Mouse (Mus musculus) midbrain, postnatal 0 days (tissue): ENCODE measurements around the gene Tmem231. TPM values are rescaled to one million over a fixed set of nuclear protein-coding genes. Genes with fewer than 3 reads are reported as not detected.

Experiments
- ATAC-seq: fragments of 200-750 bp; cut with Nextera tagmentation; 2 replicates; pipeline ENCODE4 v1.8.0; 2017; ENCODE audit warnings: moderate number of reproducible peaks, mild to moderate bottlenecking, moderate TSS enrichment, moderate library complexity; ENCODE audit not compliant: low FRiP score
- DNase-seq: peaks from one replicate; pipeline ENCODE4 v3.0.0-alpha.2; 2015; ENCODE audit warnings: low spot score
- H3K27ac ChIP-seq: fragments of 300-500 bp; sonication (generic); 2 replicates; pipeline ENCODE4 v1.5.1; 2014; ENCODE audit warnings: low read depth, mild to moderate bottlenecking, low read length, mixed read lengths
- H3K27me3 ChIP-seq: fragments of 300-500 bp; sonication (generic); 2 replicates; pipeline ENCODE4 v1.6.1; 2014; ENCODE audit warnings: low read length, control low read depth, mixed read lengths; ENCODE audit not compliant: insufficient read depth
- H3K36me3 ChIP-seq: fragments of 300-500 bp; sonication (generic); 2 replicates; pipeline ENCODE4 v1.6.1; 2014; ENCODE audit warnings: low read length, control low read depth, mixed read lengths; ENCODE audit not compliant: insufficient read depth
- H3K4me1 ChIP-seq: fragments of 300-500 bp; sonication (generic); 2 replicates; pipeline ENCODE4 v1.6.1; 2014; ENCODE audit warnings: mild to moderate bottlenecking, control low read depth, antibody characterized with exemption, low read length, mixed read lengths; ENCODE audit not compliant: insufficient read depth
- H3K4me2 ChIP-seq: fragments of 300-500 bp; sonication (generic); 2 replicates; pipeline ENCODE4 v1.6.1; 2014; ENCODE audit warnings: low read depth, mild to moderate bottlenecking, low read length, mixed read lengths; ENCODE audit not compliant: poor library complexity, severe bottlenecking
- H3K4me3 ChIP-seq: fragments of 300-500 bp; sonication (generic); 2 replicates; pipeline ENCODE4 v1.5.1; 2014; ENCODE audit warnings: low read depth, mild to moderate bottlenecking, low read length, moderate library complexity
- H3K9ac ChIP-seq: fragments of 300-500 bp; sonication (generic); replicated peaks from 2 replicates; pipeline ENCODE4 v1.6.1; 2014; ENCODE audit warnings: mild to moderate bottlenecking, low read length, moderate library complexity, mixed read lengths; ENCODE audit not compliant: poor library complexity, severe bottlenecking
- H3K9me3 ChIP-seq: fragments of 300-500 bp; sonication (generic); 2 replicates; pipeline ENCODE4 v1.6.1; 2016; ENCODE audit warnings: low read length, control low read depth
- CTCF ChIP-seq: IDR thresholded peaks from 2 replicates; pipeline ENCODE4 v1.5.1; 2016; ENCODE audit warnings: antibody characterized with exemption, mild to moderate bottlenecking
- WGBS: fragments of 180-500 bp; shearing (Covaris S2); extraction: QIAGEN DNeasy Blood & Tissue Kit; methylation state at CpG from one replicate; pipeline ENCODE4 v1.1.7; 2014; 5-methylcytosine and 5-hydroxymethylcytosine counted together
- polyA plus RNA-seq: library from polyadenylated mRNA; unstranded; fragments of >200 nt; fragmentation: Nextera tagmentation; extraction: Ambion mirVana; gene quantifications from 2 replicates; pipeline ENCODE4 v1.2.1, GENCODE M21; 2015
- total RNA-seq: library from RNA; depleted of rRNA; stranded (reverse); fragments of >200 nt; gene quantifications from 2 replicates; pipeline ENCODE4 v1.2.3, GENCODE M21; 2014; rRNA removed

The Tmem231 gene
- total RNA-seq (21.3 and 23.7 TPM in 2 replicates), polyA plus RNA-seq (17.3 and 18.7 TPM in 2 replicates)

GRCm38 (mm10) chr8:111933348-111934076 lies at the start of gene Tmem231:
TSS of gene Tmem231 (minus strand) at chr8:111933881.
- no peaks in the 10 kb centered on the region for H3K9me3 ChIP-seq
- H3K36me3 ChIP-seq: no peaks in the 10 kb centered on the region
- H3K4me1 ChIP-seq: 0 out of 2 replicates have a peak, but pooled peaks cover 3% of the 10 kb centered on the region
- peak; percentile 97 for DNase-seq
- H3K27me3 ChIP-seq: no peaks in the 10 kb centered on the region
- H3K4me2 ChIP-seq: peak within 1 kb of the TSS; percentile 93
- H3K9ac ChIP-seq: peak within 1 kb of the TSS; percentile 81
- TF ChIP-seq CTCF: peak; percentile 62
- H3K4me3 ChIP-seq: peak within 1 kb of the TSS; percentile 78
- WGBS: under 1% methylated on average over 53 of the region's 53 CpGs
- peak within 1 kb of the TSS; percentile 89 for H3K27ac ChIP-seq
- peak; percentile 99 for ATAC-seq

- Histone ChIP-seq H3K4me2 (no peak overlapping the region), H3K4me3 (no peak overlapping the region), H3K4me1 (no peaks in the 10 kb centered on the region), H3K36me3 (peaks cover 6% of the 10 kb centered on the region), H3K9me3 (no peaks in the 10 kb centered on the region), H3K27me3 (no peaks in the 10 kb centered on the region), H3K27ac (no peak overlapping the region), H3K9ac (no peak overlapping the region)
- 80% methylated on average over 7 of the region's 7 CpGs for WGBS
- ATAC-seq: no peak
- TF ChIP-seq CTCF: peak; percentile 44; the same call in 1 of the 2 replicates
- DNase-seq: no peak
Measured at GRCm38 (mm10) chr8:111982116-111982515, 48.4 kb upstream of the Tmem231 start.

DNA sequence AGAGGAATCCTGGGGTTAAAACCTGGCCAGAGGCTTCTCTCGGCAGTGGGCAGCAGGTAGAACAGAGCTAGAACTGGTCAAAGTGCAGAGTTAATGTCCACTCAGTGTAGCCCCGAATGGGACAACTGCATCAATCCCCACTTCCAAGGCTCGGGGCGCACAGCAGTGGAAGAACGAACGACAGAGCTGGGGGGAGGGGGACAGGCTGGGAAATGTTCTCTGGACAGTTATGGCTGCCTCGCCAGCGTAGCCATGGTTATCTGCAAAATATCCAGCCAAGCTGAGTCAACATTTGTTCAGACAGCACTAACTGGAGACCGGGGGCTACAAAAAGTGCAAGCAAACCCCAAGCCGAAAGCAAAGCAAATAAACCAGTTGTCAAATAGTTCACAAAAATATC lies 44.5 kb upstream of the Tmem231 start:
- Histone ChIP-seq H3K27ac (no peak overlapping the region), H3K9me3 (no peaks in the 10 kb centered on the region), H3K27me3 (no peaks in the 10 kb centered on the region), H3K4me3 (no peak overlapping the region), H3K4me2 (no peak overlapping the region), H3K36me3 (peaks cover 6% of the 10 kb centered on the region; the same call in 1 of the 2 replicates), H3K4me1 (no peaks in the 10 kb centered on the region), H3K9ac (no peak overlapping the region)
- 72% methylated on average over 10 of the region's 10 CpGs for WGBS
- ATAC-seq (no peak), DNase-seq (no peak)
- TF ChIP-seq CTCF: no peak

- Histone ChIP-seq H3K27ac (no peak overlapping the region), H3K9ac (no peak overlapping the region), H3K9me3 (no peaks in the 10 kb centered on the region), H3K36me3 (peaks cover 8% of the 10 kb centered on the region), H3K27me3 (no peaks in the 10 kb centered on the region), H3K4me3 (no peak overlapping the region), H3K4me1 (no peaks in the 10 kb centered on the region), H3K4me2 (no peak overlapping the region)
- TF ChIP-seq CTCF: no peak
- 95% methylated on average over 2 of the region's 2 CpGs for WGBS
- no peak for ATAC-seq
- no peak for DNase-seq
Measured at GRCm38 (mm10) chr8:111976326-111976725, 42.6 kb upstream of the Tmem231 start.

DNA sequence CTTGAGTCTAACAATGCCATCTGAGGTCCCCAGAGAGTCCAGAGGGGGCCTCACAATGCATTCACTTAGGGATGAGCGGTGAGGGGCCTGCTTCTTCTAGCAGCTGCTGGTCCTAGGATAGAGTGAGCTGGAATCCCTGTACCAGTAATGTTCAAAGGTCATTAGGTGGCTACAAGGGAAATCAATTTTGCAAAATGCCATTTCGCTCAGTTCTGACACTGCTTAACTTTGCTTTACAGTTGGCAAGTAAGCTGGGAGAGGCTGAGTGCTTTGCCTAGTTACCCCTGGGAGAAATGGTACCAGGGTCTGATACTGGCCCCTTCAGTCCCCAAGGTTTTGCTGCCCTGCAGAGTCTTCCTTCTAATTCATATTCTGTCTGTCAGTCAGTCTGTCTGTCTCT lies 42.0 kb upstream of the Tmem231 start:
- Histone ChIP-seq H3K9ac (no peak overlapping the region), H3K27ac (no peak overlapping the region), H3K4me1 (no peaks in the 10 kb centered on the region), H3K36me3 (peaks cover 10% of the 10 kb centered on the region), H3K4me2 (no peak overlapping the region), H3K27me3 (no peaks in the 10 kb centered on the region), H3K9me3 (no peaks in the 10 kb centered on the region), H3K4me3 (no peak overlapping the region)
- WGBS: 95% methylated on average over 2 of the region's 2 CpGs
- ATAC-seq (no peak), DNase-seq (no peak)
- no peak for TF ChIP-seq CTCF

DNA sequence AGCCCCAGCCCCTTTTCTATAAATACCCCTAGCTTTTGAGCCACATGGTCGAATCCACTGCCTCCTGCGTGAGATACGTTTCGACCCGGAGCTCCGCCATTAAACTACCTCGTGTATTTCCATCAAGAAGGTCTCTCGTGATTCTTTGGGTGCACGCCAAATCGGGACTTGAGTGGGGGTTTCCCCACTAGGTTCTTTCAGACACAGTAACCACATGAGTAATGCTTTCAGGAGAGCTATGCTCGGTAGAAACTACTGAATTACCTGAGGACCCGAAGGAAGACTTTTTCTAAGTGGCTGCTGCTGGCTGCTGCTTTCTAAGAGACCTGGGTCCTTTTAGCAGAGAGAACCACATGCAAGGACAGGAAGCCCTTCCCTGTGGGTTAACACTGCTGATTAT lies 40.5 kb upstream of the Tmem231 start:
- Histone ChIP-seq H3K4me3 (no peak overlapping the region), H3K9me3 (no peaks in the 10 kb centered on the region), H3K27me3 (no peaks in the 10 kb centered on the region), H3K36me3 (peaks cover 10% of the 10 kb centered on the region), H3K4me2 (no peak overlapping the region), H3K27ac (no peak overlapping the region), H3K4me1 (no peaks in the 10 kb centered on the region), H3K9ac (no peak overlapping the region)
- no peak for TF ChIP-seq CTCF
- 97% methylated on average over 12 of the region's 12 CpGs for WGBS
- ATAC-seq (no peak), DNase-seq (no peak)
